Mouse (Mus musculus) kidney, adult 2 months (tissue): Measurements from ENCODE around the gene Dlgap1. TPM values are rescaled to one million over a fixed set of nuclear protein-coding genes. Genes with fewer than 3 reads are reported as not detected.

Experiments
- DNase-seq: peaks from one replicate; pipeline ENCODE4 v3.0.0; 2021
- H3K27ac ChIP-seq: fragments of 200-500 bp; 2 replicates; pipeline ENCODE4 v1.5.1; 2012; ENCODE audit warnings: low read depth, low read length, control low read depth, inconsistent platforms; ENCODE audit not compliant: insufficient read depth
- H3K27me3 ChIP-seq: fragments of 200-500 bp; replicated peaks from 2 replicates; pipeline ENCODE4 v1.6.1; 2012; ENCODE audit warnings: mild to moderate bottlenecking, moderate library complexity, low read length, inconsistent platforms; ENCODE audit not compliant: control insufficient read depth, insufficient read depth
- H3K36me3 ChIP-seq: fragments of 200-500 bp; 2 replicates; pipeline ENCODE4 v1.6.1; 2012; ENCODE audit warnings: mild to moderate bottlenecking, moderate library complexity, low read length, inconsistent platforms; ENCODE audit not compliant: control insufficient read depth, insufficient read depth
- H3K4me1 ChIP-seq: fragments of 200-500 bp; 2 replicates; pipeline ENCODE4 v1.6.1; 2011; ENCODE audit warnings: low read length; ENCODE audit not compliant: control insufficient read depth, insufficient read depth
- H3K4me3 ChIP-seq: fragments of 200-500 bp; 2 replicates; pipeline ENCODE4 v1.5.1; 2011; ENCODE audit warnings: mild to moderate bottlenecking, low read depth, low read length, control low read depth; ENCODE audit not compliant: insufficient read depth
- CTCF ChIP-seq: fragments of 200-500 bp; conservative IDR thresholded peaks from 2 replicates; pipeline ENCODE4 v1.5.1; 2011; ENCODE audit warnings: low read depth, mild to moderate bottlenecking, control low read depth, low read length, moderate library complexity, mixed read lengths; ENCODE audit not compliant: insufficient read depth, insufficient read length
- POLR2A ChIP-seq: fragments of 200-500 bp; IDR thresholded peaks from one replicate; pipeline ENCODE4 v1.6.1; 2011; ENCODE audit warnings: low read depth, low read length, control low read depth
- WGBS: fragments of 180-500 bp; shearing (Covaris S2); methylation state at CpG from one replicate; pipeline ENCODE4 v1.1.7; 2018; 5-methylcytosine and 5-hydroxymethylcytosine counted together
- polyA plus RNA-seq: library from polyadenylated mRNA; depleted of rRNA; stranded (reverse); fragments of >200 nt; gene quantifications from 2 replicates; pipeline ENCODE4 v1.2.3, GENCODE M21; 2012

The Dlgap1 gene
- polyA plus RNA-seq, 1 experiment = 0.55 TPM

DNA sequence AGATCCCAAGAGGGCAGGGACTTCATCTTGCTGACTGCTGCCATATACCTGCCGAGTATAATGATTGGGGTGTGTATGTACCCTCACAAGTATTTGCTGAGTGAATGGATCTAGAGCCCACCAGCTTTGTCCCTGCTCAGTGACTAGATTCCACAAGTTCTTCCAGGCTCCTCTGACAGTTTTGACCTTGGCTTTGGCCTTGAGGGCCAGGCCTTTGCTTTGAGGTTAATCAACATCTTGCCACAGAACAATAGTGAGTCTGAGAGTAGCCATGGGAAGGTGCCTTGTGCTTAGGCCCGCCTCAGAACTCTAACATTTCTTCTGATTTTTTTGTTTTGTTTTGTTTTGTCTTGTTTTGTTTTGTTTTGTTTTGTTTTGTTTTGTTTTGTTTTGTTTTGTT is 837.7 kb downstream of the Dlgap1 start:
- no peak for TF ChIP-seq CTCF
- TF ChIP-seq POLR2A = no peak
- Histone ChIP-seq H3K27me3 (no peaks in the 10 kb centered on the region), H3K27ac (no peak overlapping the region), H3K4me1 (no peaks in the 10 kb centered on the region; the same call in 1 of the 2 replicates), H3K36me3 (no peaks in the 10 kb centered on the region), H3K4me3 (no peak overlapping the region)
- DNase-seq = no peak
- WGBS = 90% methylated on average over 2 of the region's 2 CpGs

DNA sequence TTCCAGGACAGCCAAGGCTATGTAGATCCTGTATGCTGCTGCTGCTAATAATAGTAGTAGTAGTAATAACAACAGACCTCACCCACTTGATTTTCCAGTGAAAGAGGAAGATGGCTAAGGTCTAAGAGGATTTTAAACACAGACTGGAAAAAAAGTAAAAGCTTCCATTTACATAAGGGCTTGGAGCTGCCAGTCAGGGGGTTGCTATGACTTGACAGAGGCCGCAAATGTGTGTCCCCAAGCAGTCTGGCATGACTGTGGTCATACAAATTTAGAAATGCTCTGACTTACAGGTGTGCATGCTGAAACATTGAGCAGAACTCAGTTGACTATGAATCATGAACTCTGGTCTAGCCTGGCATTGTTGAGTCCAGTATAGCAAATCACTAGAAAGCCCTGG is 839.0 kb downstream of the Dlgap1 start:
- no peak for TF ChIP-seq CTCF
- TF ChIP-seq POLR2A = no peak
- H3K4me1 ChIP-seq = no peaks in the 10 kb centered on the region; the same call in 1 of the 2 replicates
- WGBS = 96% methylated on average over 1 of the region's 1 CpGs
- no peaks in the 10 kb centered on the region for H3K27me3 ChIP-seq
- no peak overlapping the region for H3K4me3 ChIP-seq
- no peaks in the 10 kb centered on the region for H3K36me3 ChIP-seq
- no peak overlapping the region for H3K27ac ChIP-seq
- no peak for DNase-seq

DNA sequence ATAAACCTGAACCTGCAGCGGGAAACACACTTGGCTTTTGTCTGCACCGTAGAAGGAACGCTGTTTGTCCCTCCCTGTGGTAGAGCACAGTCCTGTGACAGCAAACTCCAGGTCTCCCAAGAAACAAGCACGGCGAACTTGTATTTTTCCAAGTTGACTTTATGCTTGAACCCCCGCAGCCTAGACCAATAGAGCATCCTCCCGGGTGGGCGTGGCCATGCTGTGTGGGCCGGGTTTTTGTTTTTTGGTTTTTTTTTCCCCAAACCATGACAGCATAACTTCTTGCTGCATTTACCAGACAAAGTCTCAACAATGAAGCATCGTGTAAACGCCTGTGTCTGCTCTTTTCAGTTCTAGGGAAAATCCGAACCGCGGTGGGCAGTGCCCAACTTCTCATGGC is 840.0 kb downstream of the Dlgap1 start:
- no peak overlapping the region for H3K27ac ChIP-seq
- H3K36me3 ChIP-seq = no peaks in the 10 kb centered on the region
- WGBS = 58% methylated on average over 14 of the region's 14 CpGs
- H3K4me3 ChIP-seq = no peak overlapping the region
- H3K27me3 ChIP-seq = no peaks in the 10 kb centered on the region
- TF ChIP-seq CTCF = no peak
- no peaks in the 10 kb centered on the region; the same call in 1 of the 2 replicates for H3K4me1 ChIP-seq
- DNase-seq = no peak

DNA sequence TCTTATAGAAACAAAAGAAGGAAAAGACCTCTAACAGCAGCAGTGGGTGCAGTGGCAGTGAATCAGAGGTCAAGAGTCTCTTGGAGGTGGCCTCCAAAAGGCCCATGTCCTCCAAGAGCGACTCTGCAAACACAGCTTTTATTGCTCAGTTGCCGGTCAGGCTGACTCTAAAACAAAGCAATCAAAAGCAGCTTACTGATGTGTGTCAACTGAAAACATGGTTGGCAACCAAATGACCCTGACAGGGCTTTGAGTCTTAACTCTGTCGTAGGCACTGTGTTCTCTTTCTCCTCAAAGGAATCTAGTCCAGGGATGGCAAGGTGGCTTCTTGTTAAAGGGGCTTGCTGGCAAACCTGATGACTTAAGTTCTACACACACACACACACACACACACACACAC is 840.9 kb downstream of the Dlgap1 start:
- Histone ChIP-seq H3K27me3 (no peaks in the 10 kb centered on the region), H3K4me3 (no peak overlapping the region), H3K36me3 (no peaks in the 10 kb centered on the region), H3K27ac (no peak overlapping the region), H3K4me1 (no peaks in the 10 kb centered on the region; the same call in 1 of the 2 replicates)
- peak; percentile 21 for DNase-seq
- 38% methylated on average over 3 of the region's 3 CpGs for WGBS
- TF ChIP-seq CTCF (no peak), POLR2A (no peak)

DNA sequence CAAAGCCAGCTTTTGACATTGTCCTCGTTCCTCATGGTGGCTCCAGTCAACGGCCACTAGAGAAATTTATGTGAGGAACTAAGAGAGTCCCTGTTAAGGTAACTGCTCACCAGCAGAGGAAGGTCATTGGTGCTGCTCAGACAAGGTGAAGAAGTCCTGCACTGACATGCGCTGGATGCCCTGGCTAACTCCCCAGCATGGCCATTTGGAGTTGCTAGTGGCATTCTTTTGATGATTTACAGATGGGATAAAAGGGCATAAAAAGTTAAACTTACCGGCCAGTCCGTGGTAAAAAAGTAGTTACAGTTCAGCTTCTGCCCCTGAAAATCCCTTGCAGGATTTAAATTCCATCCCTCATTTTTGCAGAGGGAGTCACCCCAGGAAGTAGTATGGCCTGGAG is 841.9 kb downstream of the Dlgap1 start:
- Histone ChIP-seq H3K4me3 (no peak overlapping the region), H3K36me3 (no peaks in the 10 kb centered on the region), H3K27ac (no peak overlapping the region), H3K4me1 (no peaks in the 10 kb centered on the region; the same call in 1 of the 2 replicates), H3K27me3 (no peaks in the 10 kb centered on the region)
- DNase-seq = peak; percentile 77
- 34% methylated on average over 5 of the region's 5 CpGs for WGBS
- TF ChIP-seq POLR2A (no peak), CTCF (no peak)

DNA sequence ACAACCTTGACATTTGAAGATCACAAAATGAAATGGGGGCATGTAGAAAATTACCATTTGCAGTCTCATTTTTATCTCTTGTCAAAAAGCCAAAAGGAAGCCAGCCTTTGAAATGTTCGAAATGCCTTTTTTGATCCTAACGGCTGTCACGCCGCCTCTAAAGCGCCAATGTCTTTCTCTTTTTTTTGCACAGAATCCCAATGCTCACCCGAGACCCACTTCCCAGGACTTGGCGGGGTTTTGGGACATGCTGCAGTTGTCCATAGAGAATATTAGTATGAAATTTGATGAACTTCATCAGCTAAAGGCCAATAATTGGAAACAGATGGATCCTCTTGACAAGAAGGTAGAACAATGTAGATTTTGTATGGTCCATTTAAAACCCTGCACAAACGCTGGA is 846.1 kb downstream of the Dlgap1 start:
- H3K4me1 ChIP-seq = no peaks in the 10 kb centered on the region; the same call in 1 of the 2 replicates
- 92% methylated on average over 8 of the region's 8 CpGs for WGBS
- H3K4me3 ChIP-seq = no peak overlapping the region
- H3K36me3 ChIP-seq = no peaks in the 10 kb centered on the region
- TF ChIP-seq POLR2A (no peak), CTCF (no peak)
- no peak overlapping the region for H3K27ac ChIP-seq
- DNase-seq = no peak
- H3K27me3 ChIP-seq = no peaks in the 10 kb centered on the region

DNA sequence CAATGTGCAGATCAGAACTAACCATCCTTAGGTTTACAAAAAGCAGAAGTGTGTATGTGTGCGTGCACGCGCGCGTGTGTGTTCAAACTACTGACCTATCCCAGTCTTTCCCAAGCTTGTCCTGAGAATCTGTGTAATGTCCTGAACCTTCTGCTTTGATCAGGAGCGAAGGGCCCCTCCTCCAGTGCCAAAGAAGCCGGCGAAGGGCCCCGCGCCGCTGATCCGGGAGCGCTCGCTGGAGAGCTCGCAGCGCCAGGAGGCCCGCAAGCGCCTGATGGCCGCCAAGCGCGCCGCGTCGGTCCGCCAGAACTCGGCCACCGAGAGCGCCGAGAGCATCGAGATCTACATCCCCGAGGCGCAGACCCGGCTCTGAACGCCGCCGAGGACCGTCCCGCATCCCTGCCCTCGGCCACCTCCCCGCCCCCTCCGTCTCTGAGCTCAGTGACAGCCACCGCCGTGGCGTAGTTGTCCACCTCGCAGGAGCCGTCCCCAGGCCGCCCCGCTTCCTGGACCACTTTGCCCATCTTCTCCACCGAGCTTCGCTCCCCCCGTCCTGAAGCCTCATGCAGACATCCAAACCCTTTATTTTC is 849.1 kb downstream of the Dlgap1 start:
- Histone ChIP-seq H3K27ac (no peak overlapping the region), H3K4me1 (no peaks in the 10 kb centered on the region), H3K4me3 (peak overlapping the region; percentile 41), H3K27me3 (no peaks in the 10 kb centered on the region), H3K36me3 (no peaks in the 10 kb centered on the region)
- TF ChIP-seq CTCF = no peak
- no peak for TF ChIP-seq POLR2A
- 9% methylated on average over 51 of the region's 51 CpGs for whole genome bisulfite sequencing
- DNase-seq = peak; percentile 12

DNA sequence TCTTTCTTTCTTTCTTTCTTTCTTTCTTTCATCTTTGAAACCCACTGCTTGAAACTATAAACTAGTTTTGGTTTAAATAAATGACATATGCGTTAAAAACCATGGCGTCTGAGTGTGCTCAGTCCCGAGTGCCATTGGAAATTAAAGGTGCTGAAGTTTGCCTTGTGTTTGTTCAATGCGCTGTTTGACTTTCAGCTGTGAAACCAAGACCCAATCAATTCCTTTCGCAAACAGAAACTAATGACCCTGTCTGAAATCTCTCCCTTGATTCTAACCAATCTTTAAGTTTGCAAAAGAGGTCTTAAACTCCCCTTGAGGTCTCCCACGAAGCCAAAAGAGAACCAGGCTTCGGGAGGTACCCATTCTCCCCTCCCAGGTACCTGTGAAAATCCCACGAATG is 854.2 kb downstream of the Dlgap1 start:
- no peak for TF ChIP-seq CTCF
- TF ChIP-seq POLR2A = no peak
- H3K4me3 ChIP-seq = no peak overlapping the region
- no peak overlapping the region for H3K27ac ChIP-seq
- H3K36me3 ChIP-seq = no peaks in the 10 kb centered on the region
- DNase-seq = no peak
- WGBS = 87% methylated on average over 8 of the region's 8 CpGs
- no peaks in the 10 kb centered on the region for H3K4me1 ChIP-seq
- H3K27me3 ChIP-seq = no peaks in the 10 kb centered on the region
